Mouse (Mus musculus): ENCODE results near the gene Ddx50. TPM values are rescaled to one million over a fixed set of nuclear protein-coding genes. Genes with fewer than 3 reads are reported as not detected.

Gene Ddx50
- 163 and 173 TPM in 2 replicates for polyA plus RNA-seq (2014; fragmentation: Nextera tagmentation; extraction: Ambion mirVana)

DNA sequence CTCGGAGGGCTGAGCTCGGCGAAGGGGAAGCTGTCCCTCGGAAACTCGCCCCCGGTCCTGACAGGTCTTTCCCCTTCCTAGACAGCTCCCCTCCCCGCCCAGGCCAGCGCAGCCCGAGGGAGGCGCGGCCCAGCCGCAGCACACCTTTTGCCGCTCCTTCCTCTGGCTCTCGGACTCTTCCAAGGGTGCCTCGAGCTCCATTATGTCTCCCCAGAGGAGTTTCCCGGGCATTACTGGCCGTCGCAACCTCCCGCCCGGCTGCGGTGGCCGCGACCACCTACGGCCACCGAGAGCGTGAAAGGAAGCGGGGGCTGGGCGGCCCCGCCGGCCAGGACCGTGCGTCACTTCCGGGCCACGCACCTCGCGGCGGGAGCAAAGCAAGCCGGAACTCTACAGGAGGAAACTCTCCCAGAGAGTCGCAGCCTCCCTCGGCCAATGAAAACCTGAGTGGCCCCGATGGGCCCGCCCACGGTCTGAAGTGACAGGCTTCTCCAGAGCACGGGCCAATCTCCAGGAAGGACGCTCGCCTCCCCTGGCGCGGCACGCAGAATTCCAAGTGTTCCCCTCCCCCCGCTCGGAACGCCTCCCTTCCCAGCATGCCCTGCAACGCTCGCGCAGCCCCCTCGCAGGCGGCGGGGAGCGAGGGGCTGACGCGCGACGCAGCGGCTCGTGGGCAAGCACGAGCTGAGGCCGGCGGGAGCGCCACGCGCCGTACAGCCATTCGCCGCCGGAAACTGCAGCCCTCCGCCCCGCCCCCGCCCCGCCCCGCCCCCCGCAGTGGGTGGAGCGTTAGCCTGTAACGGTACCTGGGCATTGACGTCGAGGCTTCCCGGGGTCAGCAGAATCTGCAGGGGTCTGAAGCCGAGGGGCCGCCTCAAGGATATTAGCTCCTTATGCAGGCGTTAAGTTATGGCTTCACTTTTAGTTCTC is at the start of gene Ddx50:
Gene Ddx50 (minus strand): TSS at position 338 of the 930 bp plus-strand sequence.
- H3K4me2 ChIP-seq (ENCODE audit: low read depth, severe bottlenecking), result peak within 1 kb of the TSS; percentile 43
- H3K36me3 ChIP-seq (ENCODE audit: control insufficient read depth, insufficient read depth, low read length), result peaks cover 3% of the 10 kb centered on the region; the same call in 1 of the 2 replicates
- DNase-seq (ENCODE audit: low spot score) (peak; percentile 99), ATAC-seq (ENCODE audit: insufficient number of reproducible peaks, low FRiP score, low TSS enrichment, low read depth) (peak; percentile 100)
- peaks cover 8% of the 10 kb centered on the region; the same call in 1 of the 2 replicates for H3K4me1 ChIP-seq (ENCODE audit: control insufficient read depth, insufficient read depth, low read length)
- WGBS, result under 1% methylated on average over 87 of the region's 89 CpGs
- peak within 1 kb of the TSS; percentile 92 for H3K9ac ChIP-seq (ENCODE audit: low read length)
- no peaks in the 10 kb centered on the region for H3K27me3 ChIP-seq (ENCODE audit: control insufficient read depth, insufficient read depth, low read length)
- H3K4me3 ChIP-seq (ENCODE audit: low read depth, low read length), result peak within 1 kb of the TSS; percentile 67
- no peaks in the 10 kb centered on the region for H3K9me3 ChIP-seq (ENCODE audit: control insufficient read depth, low read length)
- peak within 1 kb of the TSS; percentile 86 for H3K27ac ChIP-seq (replicated peaks; ENCODE audit: low read depth, low read length)

DNA sequence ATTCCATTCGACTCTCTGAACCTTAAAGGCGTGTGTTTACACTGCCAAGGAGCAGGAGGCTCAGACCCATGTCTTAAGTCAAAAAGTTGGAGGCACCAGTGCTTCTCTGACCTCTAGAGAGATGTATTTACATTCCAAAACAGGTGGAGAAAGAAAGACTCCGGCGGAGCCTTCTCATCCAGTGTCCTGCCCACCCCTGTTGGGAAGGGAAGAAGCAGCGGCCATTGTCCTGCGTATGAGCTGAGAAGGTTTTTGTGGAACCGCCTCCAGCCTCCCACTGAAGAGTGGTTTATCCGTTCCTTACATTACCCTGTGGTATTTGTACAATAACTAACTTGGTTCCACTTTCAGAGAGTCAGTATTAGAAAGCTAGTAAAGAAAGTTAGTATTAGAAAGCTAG is 41.8 kb upstream of the Ddx50 start:
- no peaks in the 10 kb centered on the region for H3K4me1 ChIP-seq (ENCODE audit: control insufficient read depth, insufficient read depth, low read length)
- 66% methylated on average over 8 of the region's 8 CpGs for WGBS
- no peak overlapping the region for H3K9ac ChIP-seq (ENCODE audit: low read length)
- ATAC-seq (ENCODE audit: insufficient number of reproducible peaks, low FRiP score, low TSS enrichment, low read depth) (no peak), DNase-seq (ENCODE audit: low spot score) (no peak)
- no peaks in the 10 kb centered on the region for H3K27me3 ChIP-seq (ENCODE audit: control insufficient read depth, insufficient read depth, low read length)
- H3K4me2 ChIP-seq (ENCODE audit: low read depth, severe bottlenecking), result no peak overlapping the region
- H3K36me3 ChIP-seq (ENCODE audit: control insufficient read depth, insufficient read depth, low read length), result no peaks in the 10 kb centered on the region
- no peaks in the 10 kb centered on the region for H3K9me3 ChIP-seq (ENCODE audit: control insufficient read depth, low read length)
- H3K4me3 ChIP-seq (ENCODE audit: low read depth, low read length), result no peak overlapping the region
- H3K27ac ChIP-seq (replicated peaks; ENCODE audit: low read depth, low read length), result no peak overlapping the region

GRCm38 (mm10) chr10:62692244-62692643 is 41.2 kb upstream of the Ddx50 start:
- WGBS, result 76% methylated on average over 3 of the region's 3 CpGs
- no peak for ATAC-seq (ENCODE audit: insufficient number of reproducible peaks, low FRiP score, low TSS enrichment, low read depth)

GRCm38 (mm10) chr10:62687032-62687674 is 36.1 kb upstream of the Ddx50 start:
- Histone ChIP-seq H3K9ac (ENCODE audit: low read length) (no peak overlapping the region), H3K9me3 (ENCODE audit: control insufficient read depth, low read length) (no peaks in the 10 kb centered on the region), H3K27ac (replicated peaks; ENCODE audit: low read depth, low read length) (0 out of 2 replicates have a peak overlapping the region, but pooled peaks have one; percentile 21), H3K4me1 (ENCODE audit: control insufficient read depth, insufficient read depth, low read length) (peaks cover 8% of the 10 kb centered on the region), H3K27me3 (ENCODE audit: control insufficient read depth, insufficient read depth, low read length) (no peaks in the 10 kb centered on the region), H3K36me3 (ENCODE audit: control insufficient read depth, insufficient read depth, low read length) (no peaks in the 10 kb centered on the region), H3K4me3 (ENCODE audit: low read depth, low read length) (no peak overlapping the region), H3K4me2 (ENCODE audit: low read depth, severe bottlenecking) (no peak overlapping the region)
- DNase-seq (ENCODE audit: low spot score), result no peak
- ATAC-seq (ENCODE audit: insufficient number of reproducible peaks, low FRiP score, low TSS enrichment, low read depth), result peak; percentile 56; the same call in 1 of the 2 replicates
- 67% methylated on average over 15 of the region's 15 CpGs for WGBS

More at GRCm38 (mm10) chr10:62692244-62692643, 41.2 kb upstream of the Ddx50 start:
- H3K4me1 ChIP-seq (ENCODE audit: control insufficient read depth, insufficient read depth, low read length), result peaks cover 3% of the 10 kb centered on the region
- no peak overlapping the region for H3K27ac ChIP-seq (replicated peaks; ENCODE audit: low read depth, low read length)
- no peaks in the 10 kb centered on the region for H3K27me3 ChIP-seq (ENCODE audit: control insufficient read depth, insufficient read depth, low read length)
- H3K36me3 ChIP-seq (ENCODE audit: control insufficient read depth, insufficient read depth, low read length), result no peaks in the 10 kb centered on the region
- no peaks in the 10 kb centered on the region for H3K9me3 ChIP-seq (ENCODE audit: control insufficient read depth, low read length)
- H3K4me3 ChIP-seq (ENCODE audit: low read depth, low read length), result no peak overlapping the region
- no peak for DNase-seq (ENCODE audit: low spot score)
- H3K4me2 ChIP-seq (ENCODE audit: low read depth, severe bottlenecking), result no peak overlapping the region
- no peak overlapping the region for H3K9ac ChIP-seq (ENCODE audit: low read length)

GRCm38 (mm10) chr10:62683043-62683442 is 32.0 kb upstream of the Ddx50 start:
- Histone ChIP-seq H3K4me3 (ENCODE audit: low read depth, low read length) (no peak overlapping the region), H3K4me1 (ENCODE audit: control insufficient read depth, insufficient read depth, low read length) (peaks cover 8% of the 10 kb centered on the region), H3K27ac (replicated peaks; ENCODE audit: low read depth, low read length) (no peak overlapping the region), H3K36me3 (ENCODE audit: control insufficient read depth, insufficient read depth, low read length) (no peaks in the 10 kb centered on the region), H3K9me3 (ENCODE audit: control insufficient read depth, low read length) (peaks cover 4% of the 10 kb centered on the region; the same call in 1 of the 2 replicates), H3K4me2 (ENCODE audit: low read depth, severe bottlenecking) (no peak overlapping the region), H3K27me3 (ENCODE audit: control insufficient read depth, insufficient read depth, low read length) (no peaks in the 10 kb centered on the region), H3K9ac (ENCODE audit: low read length) (no peak overlapping the region)
- DNase-seq (ENCODE audit: low spot score), result peak; percentile 43
- WGBS, result 54% methylated on average over 5 of the region's 5 CpGs
- no peak for ATAC-seq (ENCODE audit: insufficient number of reproducible peaks, low FRiP score, low TSS enrichment, low read depth)

GRCm38 (mm10) chr10:62679833-62680232 is 28.8 kb upstream of the Ddx50 start:
- ATAC-seq (ENCODE audit: insufficient number of reproducible peaks, low FRiP score, low TSS enrichment, low read depth), result no peak
- no peak overlapping the region for H3K4me2 ChIP-seq (ENCODE audit: low read depth, severe bottlenecking)
- no peak overlapping the region for H3K9ac ChIP-seq (ENCODE audit: low read length)
- no peak for DNase-seq (ENCODE audit: low spot score)
- H3K4me1 ChIP-seq (ENCODE audit: control insufficient read depth, insufficient read depth, low read length), result no peaks in the 10 kb centered on the region
- no peak overlapping the region for H3K4me3 ChIP-seq (ENCODE audit: low read depth, low read length)
- H3K27ac ChIP-seq (replicated peaks; ENCODE audit: low read depth, low read length), result no peak overlapping the region
- peaks cover 4% of the 10 kb centered on the region; the same call in 1 of the 2 replicates for H3K9me3 ChIP-seq (ENCODE audit: control insufficient read depth, low read length)
- 74% methylated on average over 1 of the region's 1 CpGs for WGBS
- no peaks in the 10 kb centered on the region for H3K36me3 ChIP-seq (ENCODE audit: control insufficient read depth, insufficient read depth, low read length)
- H3K27me3 ChIP-seq (ENCODE audit: control insufficient read depth, insufficient read depth, low read length), result no peaks in the 10 kb centered on the region

GRCm38 (mm10) chr10:62677329-62677728 is 26.3 kb upstream of the Ddx50 start:
- H3K27ac ChIP-seq (replicated peaks; ENCODE audit: low read depth, low read length), result no peak overlapping the region
- ATAC-seq (ENCODE audit: insufficient number of reproducible peaks, low FRiP score, low TSS enrichment, low read depth), result no peak
- no peaks in the 10 kb centered on the region for H3K27me3 ChIP-seq (ENCODE audit: control insufficient read depth, insufficient read depth, low read length)
- H3K4me2 ChIP-seq (ENCODE audit: low read depth, severe bottlenecking), result no peak overlapping the region
- no peaks in the 10 kb centered on the region for H3K4me1 ChIP-seq (ENCODE audit: control insufficient read depth, insufficient read depth, low read length)
- H3K36me3 ChIP-seq (ENCODE audit: control insufficient read depth, insufficient read depth, low read length), result no peaks in the 10 kb centered on the region
- H3K9ac ChIP-seq (ENCODE audit: low read length), result no peak overlapping the region
- no peak for DNase-seq (ENCODE audit: low spot score)
- no peak overlapping the region for H3K4me3 ChIP-seq (ENCODE audit: low read depth, low read length)
- peaks cover 4% of the 10 kb centered on the region; the same call in 1 of the 2 replicates for H3K9me3 ChIP-seq (ENCODE audit: control insufficient read depth, low read length)
- 85% methylated on average over 5 of the region's 5 CpGs for WGBS

DNA sequence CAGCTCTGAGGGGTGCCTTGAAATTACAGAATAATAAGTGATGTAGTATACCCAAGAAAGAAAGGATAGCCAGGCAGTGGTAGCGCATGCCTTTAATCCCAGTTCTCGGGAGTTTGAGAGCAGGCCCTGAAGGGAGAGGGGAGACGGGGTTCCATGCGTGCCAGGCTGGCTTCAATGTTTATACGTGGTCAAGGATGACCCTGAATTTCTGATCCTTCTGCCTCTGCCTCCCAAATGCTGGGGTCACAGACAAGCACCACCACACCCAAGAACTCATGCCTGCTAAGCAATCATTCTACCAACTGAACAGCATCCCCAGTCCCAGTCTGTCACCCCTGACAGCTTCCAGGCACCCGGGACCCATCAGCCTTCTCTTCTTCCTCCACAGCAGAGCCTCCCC is 25.2 kb upstream of the Ddx50 start:
- 83% methylated on average over 6 of the region's 6 CpGs for WGBS
- Histone ChIP-seq H3K4me1 (ENCODE audit: control insufficient read depth, insufficient read depth, low read length) (no peaks in the 10 kb centered on the region), H3K9ac (ENCODE audit: low read length) (no peak overlapping the region), H3K9me3 (ENCODE audit: control insufficient read depth, low read length) (peaks cover 4% of the 10 kb centered on the region; the same call in 1 of the 2 replicates), H3K36me3 (ENCODE audit: control insufficient read depth, insufficient read depth, low read length) (no peaks in the 10 kb centered on the region), H3K27ac (replicated peaks; ENCODE audit: low read depth, low read length) (no peak overlapping the region), H3K27me3 (ENCODE audit: control insufficient read depth, insufficient read depth, low read length) (no peaks in the 10 kb centered on the region), H3K4me3 (ENCODE audit: low read depth, low read length) (no peak overlapping the region), H3K4me2 (ENCODE audit: low read depth, severe bottlenecking) (no peak overlapping the region)
- DNase-seq (ENCODE audit: low spot score), result no peak
- ATAC-seq (ENCODE audit: insufficient number of reproducible peaks, low FRiP score, low TSS enrichment, low read depth), result no peak
